Mouse (Mus musculus): Measurements from ENCODE around the gene Ppih.
"Not testable (repeated sequence)": the region's sequence is repeated elsewhere in the genome, so short reads cannot be mapped to it uniquely, and the experiment has no call there.

The Ppih gene

DNA sequence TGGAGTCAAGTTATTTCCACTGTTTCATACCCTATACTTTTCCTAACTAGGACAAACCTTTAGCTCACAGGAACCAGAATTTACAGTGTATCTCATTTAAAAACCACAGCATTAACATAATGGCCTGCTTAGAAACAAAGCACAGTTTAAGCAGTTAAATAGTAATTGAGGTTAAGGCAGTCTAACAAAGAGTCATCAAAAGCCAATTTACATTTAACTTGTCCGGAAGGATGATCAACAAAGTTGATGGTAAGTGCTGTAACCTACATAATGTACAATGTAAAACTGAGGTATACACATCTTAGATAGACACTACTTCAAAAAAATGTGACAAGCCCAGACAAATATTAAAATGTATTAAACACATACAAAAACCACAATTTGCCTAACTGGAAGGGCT lies 28.4 kb downstream of the Ppih start:
- no peak for DNase-seq (ENCODE audit: low spot score)

DNA sequence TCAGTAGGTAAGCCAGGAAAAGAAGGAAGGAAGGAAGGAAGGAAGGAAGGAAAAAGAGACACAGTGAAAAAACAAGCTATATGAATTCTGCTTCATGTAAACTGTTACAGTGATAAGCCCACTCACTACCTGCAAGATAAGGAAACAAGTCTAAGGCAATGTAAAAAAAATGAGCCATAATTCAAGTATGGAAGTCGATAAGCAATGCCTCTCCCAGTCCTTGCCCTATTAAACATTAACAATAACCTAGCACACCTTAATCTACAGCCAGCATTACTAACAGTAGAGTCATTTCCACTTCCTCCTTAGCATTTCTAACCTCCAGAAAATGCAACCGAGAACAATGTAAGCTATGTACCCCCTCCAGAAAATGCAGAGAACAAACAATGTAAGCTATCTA lies 35.0 kb downstream of the Ppih start:
- no peak for DNase-seq (ENCODE audit: low spot score)

DNA sequence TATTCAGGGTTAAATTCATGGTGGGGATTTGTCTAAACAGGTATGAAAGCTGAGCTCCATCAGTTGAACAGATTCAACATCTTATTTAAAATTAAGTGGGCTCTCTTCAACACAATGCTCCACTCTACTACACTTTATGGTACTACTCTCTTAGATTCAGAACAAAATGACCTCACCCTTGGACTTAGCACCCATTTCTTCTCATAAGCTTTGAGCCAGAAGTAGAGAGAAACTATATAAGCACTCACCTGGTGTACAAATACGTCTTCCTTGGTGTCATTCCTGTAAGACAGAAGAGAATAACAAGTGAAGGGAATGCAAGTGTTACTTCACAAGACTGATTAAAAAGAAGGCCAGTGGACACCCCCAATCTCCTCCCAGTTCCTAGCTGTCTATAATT lies 35.5 kb downstream of the Ppih start:
- no peak for DNase-seq (ENCODE audit: low spot score)

DNA sequence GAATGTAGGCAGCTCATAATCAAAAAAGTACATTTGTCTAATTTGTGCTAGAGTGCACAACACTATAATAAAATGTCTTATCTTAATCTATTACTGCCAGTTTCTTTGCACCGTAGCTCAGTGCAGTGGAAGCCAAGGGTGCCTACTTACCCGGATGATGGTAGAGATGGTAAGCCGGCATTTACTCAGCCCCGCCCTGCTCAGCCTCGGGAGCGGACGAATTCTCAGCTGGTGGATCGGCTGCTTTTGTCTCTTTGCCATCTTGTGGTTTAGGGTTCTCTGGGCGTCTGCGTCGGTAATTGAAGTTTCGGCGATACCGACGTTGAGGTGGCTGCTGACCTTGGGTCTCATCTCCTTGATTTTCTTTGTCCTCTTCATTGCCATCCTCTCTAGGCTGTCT lies 41.6 kb downstream of the Ppih start:
- not testable (repeated sequence) for DNase-seq (ENCODE audit: low spot score)

DNA sequence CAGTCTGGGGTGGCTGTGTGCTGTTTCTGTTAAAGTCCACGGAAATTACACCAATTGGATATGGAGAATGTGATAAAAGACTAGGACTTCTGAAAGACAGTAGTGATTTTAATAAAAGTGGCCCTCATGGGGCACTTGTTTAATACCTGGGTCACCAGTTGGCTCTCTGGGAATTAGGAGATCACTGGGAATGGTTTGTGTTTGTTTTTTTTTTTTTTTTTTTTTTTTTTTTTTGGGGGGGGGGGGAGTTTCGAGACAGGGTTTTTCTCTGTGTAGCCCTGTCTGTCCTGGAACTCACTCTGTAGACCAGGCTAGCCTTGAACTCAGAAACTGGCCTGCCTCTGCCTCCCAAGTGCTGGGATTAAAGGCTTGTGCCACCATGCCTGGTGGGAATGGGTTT lies 44.6 kb downstream of the Ppih start:
- no peak for DNase-seq (ENCODE audit: low spot score)

DNA sequence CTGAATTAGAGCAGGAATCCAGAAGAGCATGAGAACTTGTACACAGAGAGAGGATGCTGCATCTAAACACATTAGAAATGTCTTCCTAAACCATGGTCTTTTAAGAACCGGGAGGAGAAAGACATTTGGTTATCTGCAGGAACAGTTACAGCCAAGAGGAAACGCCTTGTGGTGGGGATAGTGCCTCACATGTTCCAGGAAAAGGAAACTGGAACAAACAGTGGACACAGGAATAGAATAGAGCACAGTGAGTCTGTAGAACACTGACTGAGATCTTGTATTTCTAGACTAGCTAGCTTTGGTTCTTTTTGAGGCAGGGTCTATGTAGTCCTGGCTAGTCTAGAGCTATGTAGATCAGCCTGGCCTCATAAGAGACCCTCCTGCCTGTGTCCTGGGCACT lies 45.1 kb downstream of the Ppih start:
- DNase-seq (ENCODE audit: low spot score) = no peak

DNA sequence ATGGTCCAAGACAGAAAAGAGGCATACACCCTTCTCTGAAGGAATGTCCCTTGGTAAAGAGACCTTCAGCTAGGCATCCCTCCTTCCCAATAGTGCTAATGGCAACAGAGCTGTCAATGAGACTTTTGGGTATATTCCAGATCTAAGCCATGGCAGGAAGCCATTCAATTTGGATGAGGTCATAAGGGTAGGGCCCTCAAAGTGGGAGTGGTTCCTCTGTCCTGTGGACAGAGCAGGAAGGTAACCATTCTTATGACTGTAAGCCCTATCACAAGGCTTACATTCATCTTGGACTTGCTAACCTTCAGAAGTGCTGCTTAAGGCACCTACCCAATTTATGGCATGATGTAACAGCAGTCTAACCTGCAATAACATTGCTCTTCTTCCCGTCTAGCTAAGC lies 45.7 kb downstream of the Ppih start:
- no peak for DNase-seq (ENCODE audit: low spot score)

DNA sequence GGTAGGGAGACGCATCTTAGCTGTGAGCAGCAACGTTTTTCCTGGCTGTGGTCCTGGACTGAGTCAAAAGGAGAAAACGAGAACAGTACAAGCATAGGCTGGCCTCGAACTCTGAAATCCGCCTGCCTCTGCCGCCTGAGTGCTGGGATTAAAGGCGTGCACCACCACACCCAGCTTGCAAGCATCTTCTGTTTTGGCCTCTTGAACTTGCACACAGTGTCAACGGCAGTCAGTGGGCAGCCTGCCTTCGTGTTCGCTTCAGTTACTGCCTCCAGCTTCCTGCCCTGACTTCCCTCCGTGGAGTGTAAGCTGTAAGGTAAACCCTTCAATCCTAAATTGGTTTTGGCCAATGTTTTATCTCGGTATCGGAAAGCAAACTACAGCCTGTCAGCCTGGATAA lies 53.7 kb downstream of the Ppih start:
- no peak for DNase-seq (ENCODE audit: low spot score)

DNA sequence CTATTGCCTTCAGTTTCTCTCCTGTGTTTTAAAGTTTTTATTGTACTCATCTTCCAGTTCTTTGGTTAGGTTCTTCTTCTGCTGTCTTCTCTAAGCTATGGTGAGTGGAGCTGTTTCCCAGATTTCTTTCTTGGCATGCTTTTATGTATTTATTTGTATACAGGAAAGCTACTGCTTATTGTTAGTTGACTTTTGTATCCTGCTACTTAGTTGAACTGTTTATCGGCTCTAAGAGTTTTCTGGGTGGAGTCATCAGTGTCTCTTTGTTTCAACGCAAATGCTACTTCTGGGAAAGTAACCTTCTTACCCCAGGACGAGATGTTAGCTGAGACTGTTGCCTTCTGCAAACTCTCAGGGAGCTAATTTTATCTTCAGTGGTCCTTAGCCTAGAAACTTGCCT lies 56.9 kb downstream of the Ppih start:
- no peak for DNase-seq (ENCODE audit: low spot score)

DNA sequence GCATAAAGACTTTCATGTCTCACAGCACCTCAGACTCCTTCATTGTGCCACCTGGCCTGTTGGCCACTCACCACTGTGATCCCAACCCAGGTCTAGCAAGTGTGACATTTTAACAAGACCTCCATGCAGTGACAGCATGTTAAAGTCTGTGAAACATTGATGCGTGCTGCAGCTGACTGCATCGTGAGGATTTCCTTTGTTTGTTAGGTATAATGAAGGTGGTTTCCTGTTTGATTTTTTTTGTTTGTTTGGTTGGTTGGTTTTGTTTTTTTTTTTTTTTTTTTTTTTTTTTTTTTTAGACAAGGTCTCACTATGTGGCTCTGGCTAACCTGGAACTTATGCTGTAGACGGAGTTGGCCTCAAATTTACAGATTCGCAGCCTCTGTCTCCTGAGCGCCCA lies 57.9 kb downstream of the Ppih start:
- DNase-seq (ENCODE audit: low spot score) = no peak

DNA sequence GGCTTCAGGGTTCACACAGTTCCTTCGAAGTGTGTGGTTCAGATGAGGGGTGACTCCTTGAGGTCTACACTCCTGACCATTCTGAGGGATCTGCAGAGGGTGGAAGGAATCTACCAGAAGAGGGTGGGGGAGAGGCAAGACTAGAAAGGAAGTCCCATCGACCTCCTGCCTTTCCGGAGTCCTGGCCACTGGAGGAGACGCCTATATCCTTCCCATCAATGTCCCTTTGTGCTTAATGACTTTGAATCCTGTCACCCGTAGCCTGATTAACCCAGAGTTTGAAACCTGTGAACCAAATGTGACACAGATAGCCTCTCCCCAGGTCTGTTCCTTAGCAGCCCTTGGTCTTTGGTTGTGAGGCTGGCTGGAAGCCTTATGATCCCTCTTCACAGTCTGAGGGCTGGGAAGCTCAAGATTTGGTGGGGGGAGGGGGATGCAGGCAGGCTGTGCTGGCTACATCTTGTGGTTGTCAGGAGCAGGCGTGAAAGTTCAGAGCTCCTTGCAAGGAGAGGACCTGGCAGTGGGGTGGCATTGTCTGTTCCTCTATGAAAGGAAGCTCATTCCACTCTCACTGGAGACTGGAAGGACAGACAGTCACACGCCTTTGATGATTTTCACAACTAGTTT lies 59.1 kb downstream of the Ppih start:
- DNase-seq (ENCODE audit: low spot score) = no peak

DNA sequence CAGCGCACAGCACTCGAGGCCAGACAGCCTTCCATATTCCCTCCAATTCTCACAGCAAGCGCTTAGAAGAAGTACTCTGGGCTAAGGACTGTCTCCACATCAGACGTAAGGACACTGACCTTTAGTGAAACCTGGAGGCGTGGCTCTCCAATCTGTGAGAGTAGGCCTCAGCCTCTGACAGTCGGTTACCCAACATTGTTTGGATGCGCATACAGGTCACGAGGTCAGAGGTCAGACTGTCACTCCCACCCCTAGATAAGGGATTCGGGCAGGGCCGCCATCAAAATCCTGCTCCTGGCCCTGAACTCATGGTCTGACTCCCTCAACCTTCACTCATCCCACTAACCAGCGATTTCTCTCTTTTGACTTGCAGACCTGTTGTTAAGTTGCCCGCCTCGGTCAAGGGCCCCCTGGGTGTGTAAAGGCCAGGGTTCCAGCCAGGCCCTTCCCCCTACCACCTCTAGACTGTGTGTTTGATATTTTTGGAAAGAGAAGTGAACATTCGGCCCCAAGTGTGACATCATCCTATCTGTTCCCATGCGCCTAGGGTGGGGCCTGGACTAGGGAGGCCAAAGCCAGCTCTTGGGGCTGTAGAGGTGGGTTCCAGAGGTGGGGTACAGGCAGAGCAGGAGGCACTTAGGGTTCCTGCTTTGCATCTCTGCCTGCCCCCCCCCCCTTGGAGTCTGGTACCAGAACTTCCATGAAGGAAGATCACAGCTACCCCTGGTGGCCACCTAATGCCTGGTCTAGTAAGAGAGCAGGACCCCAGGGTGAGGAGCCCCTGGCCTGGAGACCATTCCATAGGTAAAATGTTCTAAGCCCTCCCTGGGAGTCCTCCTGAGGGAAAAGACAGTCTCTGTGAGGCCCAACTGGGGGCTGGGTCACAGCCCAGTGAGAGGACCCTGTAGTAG lies 60.7 kb downstream of the Ppih start:
- DNase-seq (ENCODE audit: low spot score) = no peak

DNA sequence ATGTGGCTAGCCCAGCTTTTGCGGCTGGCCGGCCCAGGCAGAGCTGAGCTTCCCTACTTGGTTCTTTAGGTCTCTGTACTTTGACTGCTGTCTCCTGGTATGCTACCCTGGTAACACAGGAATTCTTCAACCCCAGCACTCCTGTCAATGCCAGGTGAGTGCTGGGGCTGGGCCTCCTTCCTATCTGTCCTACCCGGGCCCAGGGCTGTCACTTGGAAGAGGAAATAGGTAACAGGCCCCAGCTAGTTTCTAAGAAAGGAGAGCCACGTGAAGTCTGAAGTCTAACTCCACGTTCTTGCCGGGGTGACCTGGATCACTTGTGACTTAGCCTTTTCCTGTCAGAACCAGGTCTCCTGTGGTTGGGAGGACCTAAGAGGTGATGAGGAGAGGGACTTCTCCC lies 63.3 kb downstream of the Ppih start:
- no peak for DNase-seq (ENCODE audit: low spot score)

DNA sequence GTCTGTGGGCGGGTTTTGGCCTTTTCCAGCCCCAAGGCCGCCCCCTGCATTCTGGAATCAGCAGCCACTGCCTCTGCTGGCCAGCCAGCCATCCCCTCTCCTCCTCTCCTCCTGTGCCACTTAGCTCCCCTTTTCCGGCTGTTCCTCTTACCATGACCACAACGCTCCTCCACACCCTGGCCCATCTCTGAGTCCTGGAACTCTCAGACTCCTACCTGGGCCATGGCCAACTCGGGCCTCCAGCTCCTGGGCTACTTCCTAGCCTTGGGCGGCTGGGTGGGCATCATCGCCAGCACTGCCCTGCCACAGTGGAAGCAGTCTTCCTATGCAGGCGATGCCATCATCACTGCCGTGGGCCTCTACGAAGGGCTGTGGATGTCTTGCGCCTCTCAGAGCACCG lies 65.0 kb downstream of the Ppih start, which contains the start of gene Cldn19:
Gene Cldn19 (plus strand): TSS at position 64 of the 400 bp plus-strand sequence.
- DNase-seq (ENCODE audit: low spot score) = no peak

DNA sequence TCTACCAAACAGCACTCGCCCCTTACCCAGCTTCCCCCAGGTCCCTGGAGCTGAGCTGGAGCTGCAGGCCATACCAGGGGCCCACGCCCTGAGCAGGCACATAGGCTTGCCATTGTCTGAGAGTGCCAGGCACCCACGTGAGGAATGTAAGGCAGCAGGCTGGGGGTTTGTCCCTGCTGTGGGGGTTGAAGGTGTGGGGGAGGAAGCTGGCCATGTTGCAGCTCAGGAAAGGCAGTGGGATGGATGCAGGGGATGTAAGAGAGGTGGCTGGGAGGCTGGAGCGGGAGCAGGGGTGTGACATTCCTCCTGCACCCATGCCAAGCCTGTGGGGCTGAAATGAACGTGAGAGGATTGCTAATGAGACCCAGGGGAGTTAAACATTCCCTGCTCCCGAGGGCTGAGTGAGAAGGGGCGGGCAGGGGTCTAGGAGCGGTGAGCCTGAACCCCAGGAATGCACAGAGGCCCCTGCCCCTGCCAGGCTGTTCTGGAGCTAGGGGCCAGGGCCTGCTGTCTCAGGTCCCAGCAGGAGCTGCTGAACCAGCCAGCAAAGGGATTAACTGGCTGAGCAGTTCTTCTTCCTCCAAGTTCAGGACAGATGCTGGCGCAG lies 66.2 kb downstream of the Ppih start:
- DNase-seq (ENCODE audit: low spot score) = no peak

DNA sequence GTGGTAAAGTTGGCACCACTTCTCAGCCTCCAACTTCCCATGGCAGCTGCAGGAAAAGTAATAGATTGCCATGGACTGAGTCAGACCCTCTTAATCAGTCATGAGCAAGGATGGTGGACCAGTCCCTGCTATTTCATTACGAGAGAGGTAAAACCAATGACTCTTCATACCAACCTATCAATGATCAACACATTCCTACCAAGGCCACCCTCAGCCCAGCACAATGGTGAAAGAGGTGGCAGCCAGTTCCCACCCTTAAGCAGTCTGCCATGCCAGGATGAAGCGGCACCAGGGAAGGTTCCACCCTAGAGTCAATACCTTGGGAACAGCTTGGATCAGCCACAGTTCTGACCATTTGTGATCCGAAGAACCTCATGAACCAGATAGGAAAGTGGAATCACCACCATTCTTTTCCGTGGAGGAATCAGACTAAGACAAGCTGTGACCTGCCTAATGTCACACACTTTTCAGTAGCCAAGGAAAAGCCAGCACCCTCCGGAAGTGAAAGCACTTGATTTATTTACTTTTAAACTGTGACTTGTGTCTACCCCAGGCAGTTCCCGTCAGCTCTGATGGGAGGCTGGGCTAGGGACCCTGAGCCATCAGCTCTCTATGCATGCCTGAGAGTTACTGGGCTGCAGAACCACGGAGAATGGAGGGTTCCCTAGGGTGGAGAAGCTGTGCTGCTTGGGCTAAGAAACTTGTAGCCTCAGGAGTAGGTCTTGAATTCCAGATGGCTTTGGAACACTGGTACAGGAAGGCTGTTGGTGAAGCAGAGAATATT lies 68.1 kb downstream of the Ppih start:
- no peak for DNase-seq (ENCODE audit: low spot score)

Data from ovary, adult 18-20 months (tissue).